Mouse (Mus musculus) macrophage (primary cell): ENCODE results near the gene Eif3i. TPM values are rescaled to one million over a fixed set of nuclear protein-coding genes. Genes with fewer than 3 reads are reported as not detected.
"Not testable (repeated sequence)": the region's sequence is repeated elsewhere in the genome, so short reads cannot be mapped to it uniquely, and the experiment has no call there.

Experiments used
- H3K27ac ChIP-seq: fragments of 350-480 bp; formaldehyde crosslinking; 2 replicates; pipeline ENCODE4 v1.9.0; 2021
- H3K36me3 ChIP-seq: fragments of 350-480 bp; formaldehyde crosslinking; 2 replicates; pipeline ENCODE4 v1.9.0; 2021; ENCODE audit errors: inconsistent target
- H3K4me3 ChIP-seq: fragments of 350-480 bp; formaldehyde crosslinking; 2 replicates; pipeline ENCODE4 v1.9.0; 2021; ENCODE audit errors: inconsistent target
- H3K79me2 ChIP-seq: fragments of 350-480 bp; formaldehyde crosslinking; 2 replicates; pipeline ENCODE4 v1.9.0; 2021; ENCODE audit errors: inconsistent target
- WGBS: methylation state at CpG from one replicate; pipeline ENCODE4 v1.1.7; 2026; ENCODE audit warnings: inconsistent platforms; ENCODE audit not compliant: missing documents; 5-methylcytosine and 5-hydroxymethylcytosine counted together
- polyA plus RNA-seq: library from polyadenylated mRNA; stranded (reverse); fragments of 250-400 nt; gene quantifications from 3 replicates; pipeline ENCODE4 v1.2.4, GENCODE M21; 2018; ENCODE audit warnings: inconsistent platforms

Eif3i gene
- polyA plus RNA-seq, 1 experiment from 2014 or later = 58.7 TPM

GRCm38 (mm10) chr4:129555421-129555861, 45.0 kb downstream of the Eif3i start:
- 4% methylated on average over 16 of the region's 16 CpGs for WGBS

DNA sequence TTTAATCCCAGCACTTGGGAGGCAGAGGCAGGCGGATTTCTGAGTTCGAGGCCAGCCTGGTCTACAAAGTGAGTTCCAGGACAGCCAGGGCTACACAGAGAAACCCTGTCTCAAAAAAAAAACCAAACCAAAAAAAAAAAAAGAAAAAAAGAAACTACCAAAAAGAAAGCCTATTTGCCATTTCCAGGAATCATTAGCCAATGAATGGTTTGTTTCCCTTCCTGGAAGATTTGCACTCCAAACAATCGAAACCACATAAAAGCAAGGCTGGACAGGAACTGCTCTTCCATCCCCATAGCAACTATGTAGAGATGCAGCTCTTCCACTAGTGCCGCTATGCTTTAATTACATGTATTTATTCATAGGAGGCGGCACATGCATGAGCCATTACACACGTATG, 45.9 kb downstream of the Eif3i start:
- not testable (repeated sequence) for H3K36me3 ChIP-seq, H3K27ac ChIP-seq, H3K79me2 ChIP-seq, H3K4me3 ChIP-seq
- WGBS = 72% methylated on average over 4 of the region's 6 CpGs

More at GRCm38 (mm10) chr4:129555421-129555861, 45.0 kb downstream of the Eif3i start:
- Histone ChIP-seq H3K36me3 (no peaks in the 10 kb centered on the region), H3K27ac (no peak overlapping the region), H3K4me3 (peak overlapping the region; percentile 40), H3K79me2 (no peaks in the 10 kb centered on the region)

DNA sequence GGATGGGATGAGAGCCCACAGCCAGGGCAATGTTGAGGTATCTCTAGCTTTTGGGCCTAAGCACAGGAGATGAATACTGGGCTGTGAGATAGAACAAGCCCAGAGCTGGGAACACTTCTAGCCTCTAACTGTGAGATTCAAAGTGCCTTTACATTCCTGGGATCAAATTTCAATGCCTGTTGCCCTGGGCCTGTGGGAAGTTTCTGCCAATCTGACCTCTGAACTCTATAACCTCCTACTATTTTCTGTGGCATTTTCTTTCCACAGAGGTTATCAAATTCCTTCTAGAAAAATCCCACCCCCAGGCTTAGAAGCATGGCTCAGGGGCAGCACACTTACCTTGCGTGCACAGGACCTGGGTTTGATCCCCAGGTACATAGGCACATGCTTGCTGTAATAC, 50.2 kb downstream of the Eif3i start:
- Histone ChIP-seq H3K27ac (no peak overlapping the region), H3K4me3 (no peak overlapping the region), H3K36me3 (no peaks in the 10 kb centered on the region), H3K79me2 (no peaks in the 10 kb centered on the region)
- WGBS = 92% methylated on average over 1 of the region's 1 CpGs

DNA sequence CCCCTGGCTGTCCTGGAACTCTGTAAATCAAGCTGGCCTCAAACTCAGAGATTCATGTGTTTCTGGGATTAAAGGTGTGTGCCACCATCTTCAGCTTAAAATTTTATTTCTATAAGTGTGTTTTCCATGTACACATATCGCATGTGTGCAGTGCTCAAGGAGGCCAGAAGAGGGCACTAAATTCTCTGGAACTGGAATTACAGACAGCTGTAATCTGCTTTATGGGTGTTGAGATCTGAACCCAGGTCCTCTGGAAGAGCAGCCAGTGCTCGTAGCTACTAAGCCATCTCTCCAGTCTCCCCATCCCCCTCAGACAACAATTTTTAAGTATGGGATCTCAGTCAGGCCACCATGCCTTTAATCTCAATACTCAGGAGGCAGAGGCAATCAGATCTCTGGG, 51.1 kb downstream of the Eif3i start:
- Histone ChIP-seq H3K36me3 (no peaks in the 10 kb centered on the region), H3K4me3 (no peak overlapping the region), H3K79me2 (no peaks in the 10 kb centered on the region), H3K27ac (no peak overlapping the region)
- WGBS = 78% methylated on average over 2 of the region's 2 CpGs

DNA sequence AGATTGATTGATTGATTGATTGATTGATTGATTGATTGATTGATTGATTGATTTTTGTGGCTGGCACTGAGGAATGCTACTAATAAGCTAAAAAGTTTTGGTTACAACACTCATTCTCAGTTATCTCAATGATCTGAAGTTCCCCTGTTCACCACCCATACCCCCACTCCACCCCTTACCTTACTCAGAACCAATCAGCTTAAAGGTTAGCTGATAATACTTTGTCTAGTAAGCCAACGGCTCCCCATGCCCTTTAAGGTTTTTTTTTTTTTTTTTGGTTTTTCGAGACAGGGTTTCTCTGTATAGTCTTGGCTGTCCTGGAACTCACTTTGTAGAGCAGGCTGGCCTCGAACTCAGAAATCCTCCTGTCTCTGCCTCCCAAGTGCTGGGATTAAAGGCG, 52.8 kb downstream of the Eif3i start:
- not testable (repeated sequence) for H3K79me2 ChIP-seq, H3K27ac ChIP-seq, H3K36me3 ChIP-seq, H3K4me3 ChIP-seq
- 87% methylated on average over 4 of the region's 4 CpGs for WGBS

DNA sequence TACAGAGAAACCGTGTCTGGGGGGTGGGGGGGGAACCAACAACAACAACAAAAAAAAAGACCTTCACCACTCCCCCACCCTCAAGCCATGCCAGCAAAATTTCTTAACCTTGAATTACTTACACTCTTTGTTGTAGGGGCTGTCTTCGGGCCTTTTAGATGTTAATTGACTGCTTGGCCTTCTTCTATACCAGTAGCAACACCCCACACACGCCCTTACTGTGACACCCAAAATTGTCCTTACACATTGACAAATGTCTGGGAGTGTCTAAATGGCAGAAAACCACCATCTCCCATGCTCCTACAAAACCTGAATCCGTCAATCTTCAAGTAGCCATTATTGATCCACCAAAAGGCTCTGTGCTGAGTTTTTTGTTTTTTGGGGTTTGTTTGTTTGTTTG, 56.3 kb downstream of the Eif3i start:
- WGBS = 98% methylated on average over 4 of the region's 4 CpGs
- Histone ChIP-seq H3K79me2 (peaks cover 33% of the 10 kb centered on the region), H3K27ac (no peak overlapping the region), H3K4me3 (no peak overlapping the region), H3K36me3 (no peaks in the 10 kb centered on the region)

GRCm38 (mm10) chr4:129542592-129543141, 57.8 kb downstream of the Eif3i start, which contains the start of gene Hdac1:
TSS of gene Hdac1 (minus strand) at chr4:129542713.
- WGBS = under 1% methylated on average over 45 of the region's 46 CpGs
- Histone ChIP-seq H3K4me3 (peak within 1 kb of the TSS; percentile 96), H3K79me2 (peaks cover 48% of the 10 kb centered on the region), H3K36me3 (no peaks in the 10 kb centered on the region), H3K27ac (peak within 1 kb of the TSS; percentile 69)

Other genes with a start within 250 kb of the Eif3i start
- gene Zbtb8a, start 222.5 kb downstream of the Eif3i start, polyA plus RNA-seq = 2.0 to 3.6 TPM (median 3.3 TPM) in 3 replicates
- not detected in 3 replicates for gene Zbtb8b, start 159.8 kb downstream of the Eif3i start, polyA plus RNA-seq
- gene Bsdc1, start 139.1 kb downstream of the Eif3i start, polyA plus RNA-seq = 17.0 to 25.7 TPM (median 21.5 TPM) in 3 replicates
- not detected in 3 replicates for gene Tssk3, start 109.6 kb downstream of the Eif3i start, polyA plus RNA-seq
- gene Fam229a, start 109.5 kb downstream of the Eif3i start, polyA plus RNA-seq = not detected in 3 replicates
- 18.5 to 109 TPM (median 91.5 TPM) in 3 replicates for gene Marcksl1, start 87.1 kb downstream of the Eif3i start, polyA plus RNA-seq
- gene Hdac1, start 57.9 kb downstream of the Eif3i start, polyA plus RNA-seq = 45.9 to 65.7 TPM (median 51.4 TPM) in 3 replicates
- gene Lck, start 27.0 kb downstream of the Eif3i start, polyA plus RNA-seq = 0.19 to 0.57 TPM (median 0.27 TPM) in 3 replicates
- not detected in 3 replicates for gene Fam167b, start 22.1 kb downstream of the Eif3i start, polyA plus RNA-seq
- gene Tmem234, start within 50 bp of the Eif3i start, polyA plus RNA-seq = 91.3 to 152 TPM (median 129 TPM) in 3 replicates
- 0.47 to 0.77 TPM in 2 of 3 replicates, not detected in the other for gene Dcdc2b, start 13.6 kb upstream of the Eif3i start, polyA plus RNA-seq
- gene Iqcc, start 18.5 kb upstream of the Eif3i start, polyA plus RNA-seq = 7.5 to 12.3 TPM (median 8.9 TPM) in 3 replicates
- 12.7 to 15.3 TPM (median 14.1 TPM) in 3 replicates for gene Ccdc28b, start 23.3 kb upstream of the Eif3i start, polyA plus RNA-seq
- gene Txlna, start 40.4 kb upstream of the Eif3i start, polyA plus RNA-seq = 34.1 to 39.3 TPM (median 37.5 TPM) in 3 replicates
- gene Kpna6, start 72.1 kb upstream of the Eif3i start, polyA plus RNA-seq = 30.7 to 40.5 TPM (median 31.0 TPM) in 3 replicates
- 4.1 to 7.6 TPM (median 5.6 TPM) in 3 replicates for gene Tmem39b, start 96.2 kb upstream of the Eif3i start, polyA plus RNA-seq
- gene Khdrbs1, start 141.7 kb upstream of the Eif3i start, polyA plus RNA-seq = 60.8 to 81.1 TPM (median 62.9 TPM) in 3 replicates
- 220 to 982 TPM (median 230 TPM) in 3 replicates for gene Ptp4a2, start 210.6 kb upstream of the Eif3i start, polyA plus RNA-seq